Mouse (Mus musculus) lung, postnatal 4 days (tissue): ENCODE results near the gene Cyp24a1.
"Not testable (repeated sequence)": the region's sequence is repeated elsewhere in the genome, so short reads cannot be mapped to it uniquely, and the experiment has no call there.

ENCODE experiments used
- DNase-seq, 2 experiments: peaks; one replicate each; pipeline ENCODE4 v3.0.0; 2021

Cyp24a1 gene

DNA sequence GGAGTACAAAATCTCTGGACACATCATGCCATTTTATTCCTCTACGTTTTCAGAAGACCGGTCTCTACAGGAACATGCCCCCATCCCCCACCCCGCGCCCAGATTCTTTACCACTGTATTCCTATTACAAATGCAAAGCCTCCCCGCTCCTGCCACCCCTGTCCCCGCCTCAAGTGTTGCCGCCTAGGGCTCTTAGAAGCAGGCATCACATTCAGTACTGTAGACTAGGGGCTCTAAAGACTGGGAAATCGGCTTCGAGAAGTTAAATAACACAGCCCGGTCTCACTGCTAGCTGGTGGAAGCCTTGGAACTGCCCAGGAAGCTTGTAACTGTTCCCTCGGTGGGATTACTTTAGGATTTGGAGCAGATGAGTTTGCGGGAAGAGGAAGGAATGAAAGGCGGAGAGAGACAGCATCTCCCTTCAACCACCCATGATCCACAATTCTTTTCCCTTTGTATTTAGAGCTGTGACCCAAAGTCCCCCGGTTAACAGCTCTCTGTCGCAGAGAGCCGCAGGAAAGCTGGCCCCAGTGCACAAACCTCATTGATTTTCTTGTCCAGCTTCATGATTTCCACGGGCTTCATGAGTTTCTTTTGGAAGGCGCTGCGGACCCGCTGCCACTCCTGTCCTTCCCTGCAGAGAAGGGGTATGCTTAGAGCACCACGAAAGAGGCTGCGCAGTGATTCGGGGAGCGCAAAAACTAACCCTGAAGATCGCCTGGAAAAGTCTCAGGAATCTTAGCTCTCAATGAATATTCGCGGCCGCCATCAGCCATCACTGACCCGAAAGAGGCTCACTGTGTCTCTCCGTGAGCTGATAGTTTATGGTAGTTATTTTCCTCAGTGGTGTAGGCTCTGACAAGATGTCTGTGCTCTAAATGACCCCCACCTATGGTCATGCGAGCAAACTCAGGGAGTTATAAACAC is 1.9 kb downstream of the Cyp24a1 start:
- DNase-seq, result no peak

GRCm38 (mm10) chr2:170487890-170488502 is 8.9 kb downstream of the Cyp24a1 start:
- DNase-seq, result peak in 1 of 2 experiments; percentile 27

DNA sequence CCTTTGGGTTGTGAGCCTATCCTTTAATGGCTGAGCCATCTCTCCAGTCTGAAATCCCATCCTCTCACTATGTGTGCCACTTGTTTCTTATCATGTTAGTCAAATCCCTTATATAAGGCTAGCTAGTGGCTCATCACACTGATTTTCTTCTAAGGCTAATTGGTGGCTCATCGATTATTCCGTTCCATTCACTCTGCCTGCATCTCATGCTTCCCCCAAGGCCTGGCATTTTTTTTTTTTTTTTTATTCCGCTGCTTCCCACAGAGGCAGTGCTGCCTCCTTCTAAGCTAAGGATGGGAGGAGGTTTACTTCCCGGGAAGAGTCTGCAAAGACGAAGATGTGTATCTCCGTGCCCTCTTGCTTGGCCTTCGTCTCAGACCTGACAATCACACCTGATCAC is 9.7 kb downstream of the Cyp24a1 start:
- DNase-seq, result no peak

DNA sequence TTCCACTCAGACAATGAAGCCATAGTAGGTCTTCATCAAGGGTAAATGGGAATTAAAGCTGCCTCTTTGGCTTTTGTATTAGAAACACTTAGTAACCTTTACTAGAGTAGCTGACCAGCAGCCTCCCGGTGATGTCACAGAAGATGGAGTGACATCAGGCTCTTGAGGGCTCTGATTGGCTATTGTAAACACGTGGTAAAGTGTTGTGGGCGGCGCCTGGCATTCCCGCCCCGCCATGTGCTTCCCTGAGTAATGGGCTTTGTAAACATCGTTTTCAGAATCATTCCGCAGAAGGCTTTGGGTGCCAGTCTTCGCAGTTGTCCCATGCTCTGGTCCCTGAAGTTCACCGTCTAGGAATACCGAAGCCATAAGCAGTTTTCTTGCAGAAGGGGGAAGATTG is 13.0 kb downstream of the Cyp24a1 start:
- DNase-seq, result no peak

DNA sequence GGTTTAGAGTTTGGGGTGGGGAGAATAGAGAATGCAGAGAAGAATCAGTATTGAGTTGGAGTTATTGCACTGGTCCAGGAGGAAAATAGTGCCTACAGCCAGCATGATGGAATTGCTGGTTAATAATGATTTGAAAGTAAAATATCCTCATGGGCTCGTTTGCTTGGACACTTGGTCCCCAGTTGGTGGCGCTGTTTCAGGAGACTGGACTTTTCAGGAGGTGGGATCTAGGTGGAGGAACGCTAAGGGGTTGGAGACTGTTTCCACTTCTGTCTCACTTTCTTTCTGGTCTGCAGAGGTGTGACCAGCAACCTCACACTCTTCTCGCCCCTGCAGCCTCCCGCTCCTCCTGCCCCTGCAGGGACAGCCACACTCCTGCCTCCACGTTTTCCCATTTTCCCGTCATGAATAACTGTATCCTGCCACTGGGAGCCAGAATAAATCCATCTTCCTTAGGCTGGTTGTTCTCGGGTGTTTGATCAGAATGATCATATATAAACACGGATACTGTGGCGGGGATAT is 14.9 kb downstream of the Cyp24a1 start:
- DNase-seq, result no peak

DNA sequence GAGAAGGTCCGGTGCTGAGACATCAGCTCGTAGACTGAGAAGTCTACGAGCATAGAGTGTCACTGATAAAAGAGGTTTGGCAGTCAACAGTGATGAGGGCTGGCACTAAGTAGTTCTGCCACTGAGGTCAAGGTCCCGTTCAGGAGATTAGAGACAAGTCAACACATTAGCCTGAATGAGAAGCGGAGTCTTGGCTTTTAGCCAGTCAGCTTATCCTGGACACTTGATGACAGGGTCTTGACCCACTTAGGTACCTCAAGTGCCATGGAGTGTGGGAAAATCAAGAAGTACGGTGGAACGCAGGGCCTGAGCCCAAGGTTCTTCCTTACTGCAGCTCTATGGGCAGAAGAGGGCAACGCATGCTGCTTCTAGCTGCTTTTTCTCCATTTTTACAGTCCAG is 20.3 kb downstream of the Cyp24a1 start:
- DNase-seq, result peak in 1 of 2 experiments; percentile 14

GRCm38 (mm10) chr2:170476215-170476614 is 20.7 kb downstream of the Cyp24a1 start:
- DNase-seq, result peak in 1 of 2 experiments; percentile 40

DNA sequence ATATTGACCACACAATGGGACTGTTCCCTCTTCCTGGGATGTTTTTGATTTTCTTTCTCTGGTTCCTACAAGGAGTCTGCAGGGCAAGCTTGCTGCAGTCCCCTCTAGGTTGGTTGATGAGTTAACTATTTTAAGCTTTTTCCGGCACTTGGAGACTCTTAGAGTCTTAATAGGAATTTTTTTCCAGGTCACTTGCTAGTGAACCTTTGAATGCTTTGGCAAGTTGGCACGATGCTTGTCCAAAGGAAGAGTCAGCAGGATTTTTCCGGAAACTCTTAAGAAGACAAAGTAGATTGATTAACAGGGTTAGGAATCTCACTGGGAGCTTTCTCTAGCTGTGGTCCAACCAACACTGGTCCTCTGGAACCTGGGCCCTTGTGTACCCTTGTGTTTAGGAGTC is 21.8 kb downstream of the Cyp24a1 start:
- no peak for DNase-seq

- no peak for DNase-seq
Measured at GRCm38 (mm10) chr2:170474125-170474524, 22.8 kb downstream of the Cyp24a1 start.

GRCm38 (mm10) chr2:170470591-170470990 is 26.4 kb downstream of the Cyp24a1 start:
- DNase-seq, result no peak

- no peak for DNase-seq
Measured at GRCm38 (mm10) chr2:170469616-170470308, 27.2 kb downstream of the Cyp24a1 start.

DNA sequence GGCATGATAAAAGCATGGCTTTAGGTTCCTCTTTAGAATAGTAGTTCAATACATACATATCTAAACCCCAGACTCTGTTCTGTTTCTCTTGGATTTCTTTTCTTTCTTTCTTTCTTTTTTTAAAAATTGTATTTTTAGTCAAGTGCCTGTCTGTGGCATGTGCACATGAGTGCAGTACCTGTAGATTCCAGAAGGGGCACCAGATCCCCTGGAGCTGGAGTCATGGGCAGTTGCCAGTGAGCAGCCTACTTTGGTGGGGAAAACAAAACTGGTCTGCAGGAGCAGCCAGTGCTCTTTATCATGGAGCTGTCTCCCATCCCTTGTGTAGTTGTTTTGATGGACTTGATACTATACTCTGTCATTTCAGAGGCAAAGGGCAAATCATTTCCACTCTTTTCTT is 28.9 kb downstream of the Cyp24a1 start:
- peak in 1 of 2 experiments; percentile 34 for DNase-seq

DNA sequence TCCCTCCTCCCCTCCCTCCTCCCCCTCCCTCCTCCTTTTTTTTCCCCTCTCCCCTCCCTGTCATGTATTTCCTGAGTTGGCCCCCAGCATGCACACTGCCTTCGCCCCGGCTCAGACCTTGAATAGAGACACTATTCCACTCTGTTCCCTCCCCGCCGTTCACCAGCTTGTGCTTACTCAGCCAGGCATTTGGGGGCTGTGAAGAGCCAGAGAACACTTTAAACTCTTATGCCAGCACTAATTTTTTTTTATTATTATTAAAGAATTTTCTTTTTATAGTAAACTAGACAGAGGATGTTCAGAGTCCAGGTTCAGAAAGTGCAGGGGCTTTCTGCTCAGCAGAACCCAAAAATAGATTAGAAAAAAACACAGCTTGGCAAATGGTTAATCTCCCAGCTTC is 32.1 kb downstream of the Cyp24a1 start:
- DNase-seq, result no peak

GRCm38 (mm10) chr2:170461652-170462051 is 35.3 kb downstream of the Cyp24a1 start:
- no peak for DNase-seq

DNA sequence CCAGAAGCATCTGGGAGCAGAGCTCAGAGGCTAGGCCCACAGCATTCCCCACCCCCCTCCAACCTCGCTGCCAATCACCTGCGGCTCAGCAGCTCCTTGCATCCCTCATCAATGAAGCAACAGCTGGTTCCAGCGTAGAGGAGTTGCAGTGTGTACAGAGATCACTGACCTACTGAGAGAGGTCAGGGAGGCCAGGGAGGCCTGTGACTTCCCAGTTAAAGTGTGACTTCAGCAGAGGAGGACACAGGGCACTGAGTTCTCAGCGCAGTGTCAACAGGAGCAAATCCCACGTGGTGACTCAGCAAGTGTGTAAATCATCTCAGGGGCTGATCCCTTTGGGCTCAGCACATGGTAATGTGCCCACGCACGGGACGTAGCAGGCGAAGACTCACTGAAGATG is 37.1 kb downstream of the Cyp24a1 start:
- DNase-seq, result no peak

- DNase-seq, result no peak
Measured at GRCm38 (mm10) chr2:170459183-170459582, 37.8 kb downstream of the Cyp24a1 start.

DNA sequence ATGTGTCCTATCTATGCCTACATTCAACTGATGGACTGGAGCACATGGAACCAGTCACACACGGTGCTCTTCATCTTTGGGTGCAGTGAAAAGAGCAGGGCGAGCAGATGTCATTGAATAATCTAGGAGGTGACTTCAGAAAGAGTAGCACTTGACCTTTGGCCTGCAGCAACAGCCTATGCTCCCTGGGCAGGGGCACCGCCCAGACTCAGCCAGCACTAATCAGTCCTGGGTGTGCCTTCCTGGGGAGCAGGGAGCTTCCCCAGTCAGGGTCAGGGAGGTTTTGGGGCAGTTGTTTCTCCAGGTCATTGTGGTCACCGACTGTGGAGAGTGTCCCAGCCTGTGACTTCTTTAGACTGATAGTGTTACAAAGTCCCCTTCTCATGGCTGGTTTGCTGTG is 43.1 kb downstream of the Cyp24a1 start:
- DNase-seq, result not testable (repeated sequence)

DNA sequence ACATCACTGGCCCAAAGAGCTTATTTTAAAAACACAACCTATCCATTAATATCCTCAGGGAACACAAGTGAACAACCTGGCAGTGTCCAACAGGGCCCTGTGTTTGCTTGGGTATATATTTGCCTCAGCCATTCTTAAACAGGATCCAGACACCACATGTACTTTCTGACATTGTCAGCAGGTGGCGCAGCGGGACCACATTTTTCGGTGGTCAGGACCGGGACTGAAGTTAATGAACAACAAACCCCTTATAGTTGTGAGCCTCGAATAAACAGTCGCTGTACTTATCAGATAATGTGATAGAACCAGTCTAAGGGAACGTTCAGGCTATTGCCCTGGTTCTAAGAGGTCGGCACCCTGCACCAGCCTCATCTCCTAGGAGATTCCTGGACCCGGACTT is 46.0 kb downstream of the Cyp24a1 start:
- DNase-seq, result peak; percentile 77 to 85

DNA sequence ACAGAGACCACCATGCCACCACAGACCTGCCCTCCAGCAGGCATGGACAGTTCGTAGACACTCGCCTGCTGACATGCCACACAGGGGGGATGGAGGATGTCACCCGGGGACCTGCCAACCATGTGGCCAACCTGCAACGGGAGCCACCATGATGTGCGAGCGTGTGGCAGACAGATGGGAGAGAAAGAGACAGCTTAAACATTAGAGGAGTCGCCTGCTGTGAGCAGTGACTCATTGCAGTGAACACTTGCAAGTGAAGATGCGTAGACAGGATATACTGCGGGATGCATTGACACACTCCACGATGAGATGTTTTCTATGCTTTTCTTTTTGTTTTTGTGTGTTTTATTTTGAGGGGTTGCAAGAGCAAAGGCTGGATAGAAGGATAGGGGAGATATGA is 49.3 kb downstream of the Cyp24a1 start:
- no peak for DNase-seq

DNA sequence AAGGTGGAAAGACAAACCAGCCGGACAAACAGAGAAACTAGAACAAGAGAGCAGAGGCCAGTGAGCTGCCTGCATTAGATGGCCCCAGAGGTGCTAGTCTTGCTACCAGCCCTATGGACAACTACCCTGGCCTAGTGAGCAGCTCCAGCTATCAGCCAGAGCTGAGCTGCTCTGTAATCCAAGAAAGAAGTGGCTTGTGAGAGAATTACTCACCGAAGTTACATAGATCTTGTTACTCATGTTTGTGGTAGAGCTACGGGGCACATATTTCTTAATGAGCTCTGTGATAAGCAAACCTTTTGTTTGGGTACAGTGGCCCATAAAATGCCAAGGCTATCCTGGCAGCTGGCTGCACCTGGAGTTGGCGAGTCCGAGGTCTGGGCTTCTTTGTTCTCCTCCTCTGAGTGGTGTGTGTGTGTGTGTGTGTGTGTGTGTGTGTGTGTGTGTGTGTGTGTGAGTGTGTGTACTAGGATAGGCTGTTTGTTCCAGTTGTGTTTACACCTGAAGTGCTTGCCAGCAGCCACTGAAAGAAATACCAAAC is 50.0 kb downstream of the Cyp24a1 start:
- DNase-seq, result no peak

DNA sequence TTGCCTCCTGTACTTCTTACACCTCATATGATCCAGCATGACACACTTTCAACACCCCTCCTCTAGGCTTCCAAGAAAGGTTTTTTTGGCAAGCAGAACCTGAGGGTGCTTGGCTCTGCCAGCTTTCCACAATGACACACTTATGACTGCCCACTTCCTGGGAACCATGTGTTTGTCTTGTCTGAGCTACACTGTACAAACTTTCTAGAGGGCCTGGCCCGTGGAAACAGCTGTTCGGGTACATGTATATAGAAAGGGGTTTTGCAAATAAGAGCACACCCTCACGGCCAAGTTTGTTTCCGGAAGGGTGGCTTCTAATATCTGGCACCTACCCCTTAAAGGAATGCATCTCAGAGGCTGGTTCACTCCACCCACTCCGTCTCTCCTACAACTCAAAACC is 51.1 kb downstream of the Cyp24a1 start:
- DNase-seq, result peak; percentile 21 to 55

DNA sequence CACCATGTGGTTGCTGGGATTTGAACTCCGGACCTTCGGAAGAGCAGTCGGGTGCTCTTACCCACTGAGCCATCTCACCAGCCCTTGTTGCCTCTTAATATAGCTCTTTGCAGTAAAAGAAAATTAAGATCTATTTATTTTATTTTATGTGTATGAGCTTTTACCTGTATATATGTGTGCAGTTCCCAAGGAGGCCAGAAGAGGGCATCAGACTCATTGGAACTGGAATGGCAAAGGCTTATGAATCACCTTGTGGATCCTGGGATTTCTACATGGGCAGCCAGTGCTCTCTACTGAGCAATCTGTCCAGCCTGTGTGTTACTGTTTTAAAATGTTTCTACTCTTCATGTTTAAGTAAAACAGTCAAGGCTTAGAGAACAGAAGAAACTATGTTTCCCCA is 54.4 kb downstream of the Cyp24a1 start:
- peak in 1 of 2 experiments; percentile 14 for DNase-seq

- no peak for DNase-seq
Measured at GRCm38 (mm10) chr2:170438782-170439181, 58.2 kb downstream of the Cyp24a1 start.
